Mouse (Mus musculus) neutrophil, adult 5-6 weeks (primary cell): ENCODE results near the gene Ush2a. TPM values are rescaled to one million over a fixed set of nuclear protein-coding genes. Genes with fewer than 3 reads are reported as not detected.

Experiments used
- ATAC-seq: fragments of 151-379, 151-347 bp; 2 replicates; pipeline ENCODE4 v1.8.0; 2017; ENCODE audit warnings: mild to moderate bottlenecking, moderate TSS enrichment; ENCODE audit not compliant: insufficient number of reproducible peaks, poor library complexity, low FRiP score, severe bottlenecking; ENCODE audit errors: extremely low read depth
- total RNA-seq: library from RNA; stranded (forward); fragments of 200-1000 nt; gene quantifications from 2 replicates; pipeline ENCODE4 v1.2.3, GENCODE M21; 2017

Ush2a gene
- total RNA-seq, 1 experiment from 2014 or later, result not detected

DNA sequence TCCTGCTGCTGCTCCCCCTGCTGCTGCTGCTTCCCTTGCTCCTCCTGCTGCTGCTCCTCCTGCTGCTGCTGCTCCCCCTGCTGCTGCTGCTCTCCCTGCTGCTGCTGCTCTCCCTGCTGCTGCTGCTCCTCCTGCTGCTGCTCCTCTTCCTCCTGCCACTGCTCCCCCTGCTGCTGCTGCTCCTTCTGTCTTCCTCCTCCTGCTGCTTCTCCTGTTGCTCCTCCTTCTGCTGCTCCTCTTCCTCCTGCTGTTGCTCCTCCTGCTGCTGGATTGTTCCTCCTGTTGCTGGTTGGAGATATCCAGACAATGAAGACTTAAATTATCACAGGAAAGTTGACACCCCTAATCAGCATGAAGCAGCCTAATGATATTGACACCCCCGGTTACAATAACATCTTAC lies 123.4 kb downstream of the Ush2a start:
- ATAC-seq, result no peak

DNA sequence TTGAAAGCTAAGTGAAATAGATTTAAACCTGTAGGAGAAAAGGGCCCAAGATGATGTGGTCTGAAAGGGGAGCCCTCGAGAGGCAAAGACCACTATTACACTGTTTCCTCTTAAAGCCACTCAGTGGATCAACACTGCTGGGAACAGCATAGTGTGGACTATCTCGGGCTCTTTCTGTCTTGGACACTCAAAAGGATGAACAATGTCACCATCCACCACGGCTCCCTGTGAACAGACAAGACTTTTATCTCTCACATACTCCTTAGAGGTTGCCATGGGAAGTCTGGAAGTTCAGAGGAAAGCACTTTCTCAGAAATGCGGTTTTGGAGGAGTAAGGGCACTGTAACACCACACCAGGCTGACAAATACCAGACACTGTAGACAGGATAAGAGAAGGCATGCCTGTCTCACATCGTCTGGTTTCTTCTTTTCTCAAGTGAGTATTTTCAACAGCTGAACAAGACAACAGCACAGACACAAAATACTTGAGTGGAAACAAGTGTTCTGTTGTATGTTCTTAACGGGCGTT lies 124.0 kb downstream of the Ush2a start:
- ATAC-seq, result no peak

GRCm38 (mm10) chr1:188387321-188387720 lies 125.5 kb downstream of the Ush2a start:
- ATAC-seq, result no peak

GRCm38 (mm10) chr1:188387820-188388471 lies 126.1 kb downstream of the Ush2a start:
- no peak for ATAC-seq

DNA sequence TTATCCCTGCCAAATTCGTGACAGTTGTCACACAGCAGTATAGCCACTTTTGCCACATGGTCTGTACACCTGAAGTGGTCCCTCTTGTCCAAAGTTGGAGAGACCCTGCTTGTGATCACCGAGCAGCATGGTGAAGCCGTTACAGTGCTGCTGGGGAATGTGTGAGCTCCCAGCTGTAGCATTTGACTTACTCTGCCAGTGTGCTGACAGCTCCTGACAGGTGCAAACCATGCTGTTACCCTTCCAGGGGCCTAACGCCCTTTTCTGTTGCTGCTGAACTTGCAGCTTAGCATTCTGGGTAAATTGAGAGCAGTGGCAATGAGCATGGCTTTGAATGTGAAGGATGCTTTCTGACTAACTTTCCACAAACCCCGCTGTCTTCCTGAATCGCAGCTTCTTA lies 128.3 kb downstream of the Ush2a start:
- ATAC-seq, result no peak

- no peak for ATAC-seq
These were observed 145.4 kb downstream of the Ush2a start for GRCm38 (mm10) chr1:188407176-188407575.

DNA sequence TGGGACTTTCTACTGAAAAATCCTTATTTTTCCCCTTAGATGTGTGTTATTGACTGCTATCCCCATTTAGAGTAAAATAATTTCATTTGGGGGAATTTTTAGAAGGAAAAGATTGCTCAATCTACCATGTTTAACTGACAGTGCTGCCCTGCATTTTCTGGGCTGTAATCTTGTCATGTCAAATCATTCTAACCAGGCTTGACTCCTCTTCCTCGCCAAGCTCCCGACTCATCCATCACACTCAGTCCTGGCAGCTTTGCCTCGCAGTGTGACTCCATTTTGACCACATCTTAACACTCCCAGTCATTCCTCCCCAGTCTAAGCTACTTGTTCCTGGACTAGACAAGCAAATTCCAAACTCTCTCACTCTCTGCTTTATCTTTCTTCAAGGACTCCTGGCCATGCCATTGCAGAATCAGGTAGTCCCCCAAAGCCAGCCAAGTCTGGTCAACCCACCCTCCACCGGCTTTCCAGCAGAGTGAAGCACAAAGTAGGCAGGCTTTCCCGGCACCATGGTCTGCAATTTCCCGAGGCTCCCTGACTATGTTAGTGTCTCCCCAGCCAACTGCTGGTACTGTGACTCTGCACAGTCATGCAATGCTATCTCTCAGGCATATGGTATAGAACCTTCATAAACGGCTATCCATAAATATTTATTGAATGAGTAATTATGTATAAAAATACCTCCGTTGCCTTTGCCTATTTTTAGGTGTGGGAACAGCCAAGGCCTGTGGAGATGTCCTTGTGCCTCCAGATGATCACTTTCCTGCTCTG lies 146.0 kb downstream of the Ush2a start:
- no peak for ATAC-seq

DNA sequence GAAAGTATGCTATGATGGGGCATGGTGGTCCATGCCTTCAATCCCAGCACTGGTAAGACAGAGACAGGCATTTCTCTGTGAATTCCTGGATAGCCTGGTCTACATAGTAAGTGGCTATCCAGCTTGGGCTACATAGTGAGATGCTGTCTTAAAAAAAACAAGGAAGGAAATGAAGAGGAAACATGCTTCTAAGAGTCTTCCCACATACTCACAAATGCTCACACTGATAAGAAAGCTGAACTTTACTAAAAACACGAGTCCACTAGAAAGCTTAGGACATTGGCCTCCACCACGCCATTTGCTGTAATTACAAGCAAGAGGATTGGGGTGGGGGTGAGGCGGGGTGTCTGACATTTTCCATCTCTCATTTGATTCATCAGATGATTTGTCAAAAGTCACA lies 148.7 kb downstream of the Ush2a start:
- ATAC-seq, result no peak

GRCm38 (mm10) chr1:188420543-188420942 lies 158.7 kb downstream of the Ush2a start:
- no peak for ATAC-seq

DNA sequence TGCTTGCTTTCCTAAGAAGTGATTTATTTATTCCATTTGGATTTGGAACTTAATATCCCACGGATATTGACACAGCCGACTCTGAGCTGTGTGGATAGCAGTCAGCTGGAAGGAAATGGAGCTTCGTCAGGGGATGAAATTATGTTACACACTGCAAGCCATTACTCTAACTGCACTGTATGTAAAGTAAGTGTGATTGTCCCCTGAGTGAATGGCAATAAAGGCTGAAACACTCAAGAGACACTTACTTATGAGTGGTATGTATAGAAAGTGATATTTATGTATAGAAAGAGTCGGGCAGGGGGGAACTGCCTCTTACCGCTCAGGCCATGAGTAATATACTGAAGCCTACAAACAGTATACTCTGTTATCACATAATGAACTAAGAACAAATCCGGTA lies 166.3 kb downstream of the Ush2a start:
- ATAC-seq, result no peak

DNA sequence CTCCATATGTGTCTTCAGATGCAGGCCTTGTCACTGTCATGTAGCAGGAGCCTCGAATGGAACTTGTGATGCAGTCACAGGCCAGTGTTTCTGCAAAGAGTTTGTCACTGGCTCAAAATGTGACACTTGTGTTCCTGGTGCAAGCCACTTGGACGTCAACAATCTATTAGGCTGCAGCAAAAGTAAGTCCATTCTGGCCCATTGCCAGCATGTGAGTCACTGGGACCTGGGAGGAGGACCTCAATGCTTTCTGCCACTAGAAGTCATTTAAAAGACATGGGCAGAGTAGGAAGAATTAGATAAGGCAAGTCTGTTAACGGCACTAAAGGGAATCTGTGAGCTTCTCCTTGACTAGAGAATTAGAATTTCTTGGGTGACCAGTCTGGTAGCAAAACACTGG lies 168.9 kb downstream of the Ush2a start:
- no peak for ATAC-seq

GRCm38 (mm10) chr1:188447964-188448363 lies 186.1 kb downstream of the Ush2a start:
- no peak for ATAC-seq

DNA sequence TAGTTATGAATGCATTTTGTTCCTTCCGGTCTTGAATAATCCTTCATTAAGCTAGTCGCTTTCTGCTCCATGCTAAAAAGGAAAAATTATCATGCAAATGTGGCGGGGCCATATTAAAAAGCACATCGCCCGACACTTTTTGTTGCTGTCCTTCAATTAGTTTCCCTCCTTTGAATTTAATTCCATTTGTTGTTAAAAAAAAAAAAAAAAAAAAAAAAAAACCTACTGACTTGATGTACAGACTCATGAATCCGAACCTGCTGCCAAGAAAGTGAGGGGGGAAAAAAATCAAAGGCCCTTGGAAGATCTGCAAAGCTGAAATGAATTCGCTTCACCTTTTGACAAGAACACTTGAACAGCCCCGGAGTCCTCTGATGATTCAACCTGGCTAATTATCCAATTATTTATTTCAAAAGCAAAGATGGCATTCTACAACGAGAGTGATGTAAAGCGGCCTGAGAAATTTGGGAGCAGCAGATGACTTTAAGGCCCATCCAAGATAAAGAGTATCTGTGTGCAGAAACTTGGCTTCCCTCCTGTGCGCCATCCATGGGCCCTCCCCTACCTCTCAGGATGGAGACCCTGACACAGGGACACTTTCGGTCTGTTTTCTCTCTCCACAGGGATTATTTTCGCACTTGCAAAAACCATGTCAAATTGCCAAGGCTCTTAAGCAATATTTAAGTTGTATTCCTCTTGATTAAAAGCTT lies 194.8 kb downstream of the Ush2a start:
- ATAC-seq, result no peak

DNA sequence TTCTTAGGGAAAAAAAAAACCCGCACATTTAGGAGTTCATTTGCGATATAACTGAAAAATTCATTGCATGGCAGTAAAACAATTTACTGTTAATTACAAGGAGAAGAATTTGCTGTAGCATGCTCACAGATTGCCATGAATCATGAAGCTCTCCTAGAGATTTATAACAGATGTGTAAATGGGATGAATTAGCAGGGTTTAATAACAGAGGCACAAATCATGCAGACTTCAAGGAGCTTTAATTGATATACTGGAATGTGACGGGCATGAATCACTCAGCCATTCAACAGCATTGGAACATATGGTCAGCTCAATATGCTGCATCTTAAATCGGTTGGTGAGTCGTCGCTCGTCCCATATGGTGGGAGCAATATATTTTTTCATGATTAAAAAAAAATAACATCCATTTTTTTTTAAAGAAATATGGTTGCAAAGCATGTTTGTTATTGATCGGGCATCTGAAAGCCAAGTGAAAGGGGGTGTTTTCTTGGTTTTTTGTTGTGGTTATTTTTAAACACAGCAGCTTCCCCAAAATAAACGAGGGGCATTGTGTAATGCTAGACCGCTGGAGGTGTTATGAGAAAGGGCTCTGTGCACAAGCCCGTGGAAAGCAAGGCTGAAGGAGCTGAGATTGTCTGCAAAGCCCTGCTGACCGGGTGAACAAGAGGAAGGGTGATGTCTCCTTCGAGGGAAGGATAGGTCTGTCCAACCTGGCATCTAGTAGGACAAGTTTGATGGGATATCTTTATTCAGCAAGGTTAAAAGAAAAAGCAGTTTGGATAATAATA lies 195.6 kb downstream of the Ush2a start:
- ATAC-seq, result no peak

- ATAC-seq, result no peak
These were observed 199.4 kb downstream of the Ush2a start for GRCm38 (mm10) chr1:188461203-188461602.

DNA sequence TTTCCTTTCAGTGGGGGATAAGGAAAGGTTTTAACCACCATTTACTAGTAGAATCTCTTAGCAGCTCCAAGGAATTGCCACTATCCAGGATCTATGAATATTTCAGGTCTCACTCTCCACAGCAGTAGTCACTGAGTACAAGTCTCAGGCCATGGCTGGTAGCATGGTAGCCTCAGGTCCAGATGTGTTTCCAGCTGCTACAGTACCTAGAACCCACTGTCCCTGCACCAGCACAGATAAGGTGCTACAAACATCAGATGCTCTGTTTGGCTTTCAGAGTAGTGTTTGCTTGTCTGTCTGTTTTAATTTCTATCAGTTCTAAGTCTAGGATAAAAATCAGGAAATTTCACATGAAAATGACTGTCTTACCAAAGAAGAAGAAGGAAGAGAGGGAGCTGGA lies 202.8 kb downstream of the Ush2a start:
- no peak for ATAC-seq

DNA sequence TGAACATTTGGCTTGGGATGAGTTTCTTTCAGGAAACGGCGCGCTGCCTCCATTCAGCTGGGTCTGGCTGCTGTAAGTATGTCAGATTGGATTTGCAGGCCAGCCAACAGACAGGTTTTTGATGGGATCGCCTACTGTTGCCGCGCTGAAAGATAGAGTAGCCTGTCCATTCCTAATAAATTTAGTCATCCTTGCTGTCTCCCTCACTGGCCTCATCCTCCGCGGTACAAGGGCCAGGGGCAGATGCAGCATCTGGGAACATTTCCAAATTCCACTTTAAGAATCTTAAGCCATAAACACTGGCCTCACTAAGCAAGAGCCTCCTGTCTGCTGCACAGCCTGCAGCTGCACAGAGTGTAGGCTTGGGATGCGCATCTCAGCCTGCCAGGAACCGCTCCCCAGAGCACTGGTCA lies 206.6 kb downstream of the Ush2a start:
- no peak for ATAC-seq

- no peak for ATAC-seq
These were observed 243.1 kb downstream of the Ush2a start for GRCm38 (mm10) chr1:188504958-188505357.

DNA sequence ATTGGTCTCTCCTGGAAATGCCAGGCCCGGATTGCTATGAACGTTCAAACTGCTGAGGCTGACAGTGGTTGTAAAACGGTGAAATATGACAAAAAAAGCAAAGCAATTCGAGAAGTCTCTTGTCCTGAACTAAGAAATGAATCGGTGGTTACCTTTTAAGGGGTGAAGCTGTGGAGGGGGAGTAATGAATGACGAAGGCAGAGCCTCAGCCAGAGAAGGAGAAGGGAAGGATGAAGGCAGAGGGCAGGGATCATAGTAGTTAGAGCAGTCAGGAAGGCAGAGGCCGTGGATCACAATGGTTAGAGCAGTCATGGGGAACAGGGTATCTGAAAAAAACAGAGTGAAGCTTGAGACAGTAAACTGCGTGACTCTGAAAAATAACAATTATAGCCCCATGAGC lies 257.0 kb downstream of the Ush2a start:
- no peak for ATAC-seq
